Mouse (Mus musculus) testis, adult 2 months (tissue): ENCODE results near the gene Cadm2. TPM values are rescaled to one million over a fixed set of nuclear protein-coding genes. Genes with fewer than 3 reads are reported as not detected.

ENCODE experiments used
- H3K27ac ChIP-seq: fragments of 200-500 bp; 2 replicates; pipeline ENCODE4 v1.5.1; 2012; ENCODE audit warnings: low read depth, low read length; ENCODE audit not compliant: control insufficient read depth, insufficient read depth
- H3K27me3 ChIP-seq: fragments of 200-500 bp; 2 replicates; pipeline ENCODE4 v1.6.1; 2012; ENCODE audit warnings: mild to moderate bottlenecking, low read length, moderate library complexity; ENCODE audit not compliant: control insufficient read depth, insufficient read depth
- H3K36me3 ChIP-seq: fragments of 200-500 bp; 2 replicates; pipeline ENCODE4 v1.6.1; 2012; ENCODE audit warnings: mild to moderate bottlenecking, low read length; ENCODE audit not compliant: control insufficient read depth, insufficient read depth
- H3K4me1 ChIP-seq: fragments of 200-500 bp; 2 replicates; pipeline ENCODE4 v1.6.1; 2012; ENCODE audit warnings: low read length; ENCODE audit not compliant: control insufficient read depth, insufficient read depth
- H3K4me3 ChIP-seq: fragments of 200-500 bp; 2 replicates; pipeline ENCODE4 v1.5.1; 2012; ENCODE audit warnings: low read depth, mild to moderate bottlenecking, low read length, moderate library complexity, mixed read lengths; ENCODE audit not compliant: control insufficient read depth
- CTCF ChIP-seq: fragments of 200-500 bp; IDR thresholded peaks from 2 replicates; pipeline ENCODE4 v1.5.1; 2012; ENCODE audit warnings: low read depth, mild to moderate bottlenecking, inconsistent platforms, low read length, moderate library complexity; ENCODE audit not compliant: control insufficient read depth, insufficient read depth, insufficient replicate concordance
- POLR2A ChIP-seq: fragments of 200-500 bp; IDR thresholded peaks from 2 replicates; pipeline ENCODE4 v1.6.1; 2012; ENCODE audit warnings: low read depth, mild to moderate bottlenecking, inconsistent platforms, low read length, moderate library complexity; ENCODE audit not compliant: control insufficient read depth
- polyA plus RNA-seq: library from polyadenylated mRNA; depleted of rRNA; stranded (reverse); fragments of >200 nt; gene quantifications from 2 replicates; pipeline ENCODE4 v1.2.3, GENCODE M21; 2012

Cadm2 gene
- polyA plus RNA-seq, 1 experiment, result 3.3 TPM

GRCm38 (mm10) chr16:66643606-66644005 is 977.1 kb downstream of the Cadm2 start:
- Histone ChIP-seq H3K36me3 (no peaks in the 10 kb centered on the region), H3K27me3 (no peaks in the 10 kb centered on the region), H3K27ac (no peak overlapping the region), H3K4me3 (no peak overlapping the region), H3K4me1 (no peaks in the 10 kb centered on the region)
- TF ChIP-seq POLR2A, result no peak
- TF ChIP-seq CTCF, result no peak

- H3K27me3 ChIP-seq, result no peaks in the 10 kb centered on the region
- no peak overlapping the region for H3K27ac ChIP-seq
- no peak for TF ChIP-seq CTCF
- no peak for TF ChIP-seq POLR2A
- H3K4me3 ChIP-seq, result no peak overlapping the region
- H3K36me3 ChIP-seq, result no peaks in the 10 kb centered on the region
- no peaks in the 10 kb centered on the region for H3K4me1 ChIP-seq
These were observed 993.2 kb downstream of the Cadm2 start for GRCm38 (mm10) chr16:66627527-66627926.

- no peaks in the 10 kb centered on the region for H3K4me1 ChIP-seq
- H3K27ac ChIP-seq, result no peak overlapping the region
- no peaks in the 10 kb centered on the region for H3K36me3 ChIP-seq
- H3K4me3 ChIP-seq, result no peak overlapping the region
- H3K27me3 ChIP-seq, result no peaks in the 10 kb centered on the region
- TF ChIP-seq CTCF (no peak), POLR2A (no peak)
These were observed 998.3 kb downstream of the Cadm2 start for GRCm38 (mm10) chr16:66622423-66622822.

- no peak for TF ChIP-seq CTCF
- no peak for TF ChIP-seq POLR2A
- Histone ChIP-seq H3K27me3 (no peaks in the 10 kb centered on the region), H3K36me3 (no peaks in the 10 kb centered on the region), H3K4me1 (no peaks in the 10 kb centered on the region), H3K27ac (no peak overlapping the region), H3K4me3 (no peak overlapping the region)
These were observed 1008.1 kb downstream of the Cadm2 start for GRCm38 (mm10) chr16:66612624-66613023.
